9 mouse cellular contexts compared by ENCODE assay signal in genomic region chr16:76323594-76324307, GRCm38 (mm10). TPM values are rescaled to one million over a fixed set of nuclear protein-coding genes. Genes with fewer than 3 reads are reported as not detected.
DNase-seq lines count a peak whose midpoint lies in the region; ATAC-seq and TF ChIP-seq lines count a peak whose summit lies in the region.
"Had no signal": no experiment of that assay in that cellular context is flagged by ENCODE, and none has a peak within 500 bp of the region (broad histone marks: within the 10 kb centered on the region; RNA-seq: fewer than 3 reads in every experiment).

No protein-coding gene starts in this region.

- no peak overlapping the region for H3K4me2 ChIP-seq in kidney, embryonic 15.5 days
- H3K4me2 ChIP-seq in kidney, embryonic 14.5 days (replicated peaks; ENCODE audit: low read depth, low read length), result no peak overlapping the region

- H3K27me3 ChIP-seq in kidney, embryonic 15.5 days, result no peaks in the 10 kb centered on the region
- no peaks in the 10 kb centered on the region for H3K27me3 ChIP-seq in kidney, embryonic 14.5 days (ENCODE audit: control insufficient read depth, insufficient read depth, low read length)
- no peaks in the 10 kb centered on the region for H3K27me3 ChIP-seq in G1E (ENCODE audit: insufficient read depth, low read length)

- peak; percentile 63; the same call in 1 of the 2 replicates for ATAC-seq in kidney, embryonic 15.5 days (replicated peaks; ENCODE audit: low FRiP score)
- no peak for ATAC-seq in kidney, embryonic 14.5 days (ENCODE audit: low FRiP score, low TSS enrichment)
- peak; percentile 91 for ATAC-seq in G1E (ENCODE audit: extremely low read depth, insufficient number of reproducible peaks, low FRiP score, poor library complexity, severe bottlenecking)
- ATAC-seq in erythroid progenitor cell, adult 5-6 weeks (replicated peaks; ENCODE audit: low FRiP score, poor library complexity, severe bottlenecking), result peak; percentile 93

- H3K4me1 ChIP-seq in kidney, embryonic 15.5 days, result peaks cover 51% of the 10 kb centered on the region
- peaks cover 38% of the 10 kb centered on the region for H3K4me1 ChIP-seq in kidney, embryonic 14.5 days (ENCODE audit: control insufficient read depth, insufficient read depth, low read length)
- peaks cover 84% of the 10 kb centered on the region for H3K4me1 ChIP-seq in G1E (ENCODE audit: insufficient read depth, low read depth, low read length)

- no peak overlapping the region for H3K9ac ChIP-seq in kidney, embryonic 15.5 days
- H3K9ac ChIP-seq in kidney, embryonic 14.5 days (ENCODE audit: low read depth, low read length), result no peak overlapping the region

- no peak for TF ChIP-seq CTCF in G1E (IDR thresholded peaks at IDR 0.05; ENCODE audit: low read depth, low read length)

- WGBS in kidney, embryonic 15.5 days, result 86% methylated on average over 4 of the region's 4 CpGs
- 86% methylated on average over 4 of the region's 4 CpGs for WGBS in kidney, embryonic 14.5 days

- no peaks in the 10 kb centered on the region for H3K9me3 ChIP-seq in kidney, embryonic 15.5 days (replicated peaks)
- H3K9me3 ChIP-seq in kidney, embryonic 14.5 days (ENCODE audit: control insufficient read depth, low read length), result no peaks in the 10 kb centered on the region
- no peaks in the 10 kb centered on the region for H3K9me3 ChIP-seq in G1E (replicated peaks)

- no peak overlapping the region for H3K27ac ChIP-seq in kidney, embryonic 15.5 days
- H3K27ac ChIP-seq in kidney, embryonic 14.5 days (ENCODE audit: low read depth, low read length), result no peak overlapping the region

- no peak overlapping the region for H3K4me3 ChIP-seq in kidney, embryonic 15.5 days (replicated peaks)
- no peak overlapping the region for H3K4me3 ChIP-seq in kidney, embryonic 14.5 days (ENCODE audit: low read length)
- H3K4me3 ChIP-seq in G1E (ENCODE audit: low read depth, low read length), result peak overlapping the region; percentile 13; the same call in 1 of the 2 replicates

- H3K36me3 ChIP-seq in kidney, embryonic 15.5 days, result 0 out of 2 replicates have a peak, but pooled peaks cover 4% of the 10 kb centered on the region
- H3K36me3 ChIP-seq in kidney, embryonic 14.5 days (ENCODE audit: control insufficient read depth, insufficient read depth, low read length), result peaks cover 3% of the 10 kb centered on the region; the same call in 1 of the 2 replicates
- H3K36me3 ChIP-seq in G1E (replicated peaks), result peaks cover 52% of the 10 kb centered on the region

- DNase-seq in G1E (ENCODE audit: low spot score), result peak; percentile 52
- DNase-seq in naive thymus-derived CD4-positive, alpha-beta T cell, adult 2 months (ENCODE audit: low read depth), result peak; percentile 60
- DNase-seq in cerebellum, adult 11-12 months, result no peak
- no peak for DNase-seq in layer of hippocampus, adult 9-10 months (ENCODE audit: low spot score)
- no peak for DNase-seq in gastrocnemius, postnatal 10 days
- DNase-seq: cerebellum, postnatal 36 days had no signal

RNA-seq across cellular contexts. Expression of gene Nrip1, which starts 49.9 kb away (rescaled TPM):
- 55.0 and 58.3 TPM in 2 replicates for polyA plus RNA-seq in kidney, embryonic 15.5 days (2015; fragmentation: Nextera tagmentation; extraction: Ambion mirVana)
- polyA plus RNA-seq in kidney, embryonic 14.5 days (2014; fragmentation: Nextera tagmentation; extraction: Ambion mirVana), result 36.9 and 56.8 TPM in 2 replicates
- total RNA-seq in G1E (2014; fragmentation: Nextera tagmentation), result 86.7 and 91.1 TPM in 2 replicates
- total RNA-seq in G1E (2017), result 25.0 and 27.2 TPM in 2 replicates
- 7.9 and 10.4 TPM in 2 replicates for polyA plus RNA-seq in G1E (2012)
- 72.1 and 83.4 TPM in 2 replicates for total RNA-seq in erythroid progenitor cell, adult 5-6 weeks (2015; ENCODE audit: low replicate concordance)
- 62.9 and 99.2 TPM in 2 replicates for total RNA-seq in erythroid progenitor cell, adult 5-6 weeks (2017; ENCODE audit: low replicate concordance)
- total RNA-seq in gastrocnemius, postnatal 10 days (2021), result 10 to 100 TPM; 37.3 to 41.4 TPM

Comparison
In these comparisons a context has a peak if more than half of its experiments do, and no peak if none do; other contexts are left out.
1. DNase-seq: peak in G1E (single experiment) and naive thymus-derived CD4-positive, alpha-beta T cell, adult 2 months (single experiment); none in cerebellum, adult 11-12 months (single experiment), layer of hippocampus, adult 9-10 months (single experiment) and gastrocnemius, postnatal 10 days (single experiment).